Mouse (Mus musculus): Measurements from ENCODE around the gene Car15.

Car15 gene

GRCm38 (mm10) chr16:17833321-17833680 is 4.9 kb downstream of the Car15 start:
- DNase-seq (ENCODE audit: low spot score), result peak; percentile 46

DNA sequence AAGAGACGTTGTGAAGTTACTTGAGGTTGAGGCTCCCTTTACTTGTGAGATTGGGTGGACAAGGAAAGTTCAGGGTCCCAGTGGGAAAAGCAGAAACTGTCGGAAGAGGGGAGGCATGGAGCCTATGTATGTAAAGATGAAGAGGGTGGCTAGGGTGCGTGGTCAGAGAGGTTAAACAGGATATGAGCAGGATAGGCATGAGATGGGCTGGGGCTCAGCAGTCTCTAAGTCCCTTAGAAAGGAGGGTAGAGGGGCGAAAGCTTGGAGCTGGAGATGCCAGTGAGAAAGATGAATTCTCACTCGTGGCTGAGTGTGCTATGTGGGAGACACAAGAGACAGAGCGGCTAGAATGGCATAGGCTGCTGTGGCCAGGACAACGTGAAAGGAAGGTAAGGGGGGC is 5.3 kb downstream of the Car15 start, which contains the start of gene B830017H08Rik:
B830017H08Rik (plus strand) TSS at position 301 of the 400 bp plus-strand sequence.
- DNase-seq (ENCODE audit: low spot score), result no peak

DNA sequence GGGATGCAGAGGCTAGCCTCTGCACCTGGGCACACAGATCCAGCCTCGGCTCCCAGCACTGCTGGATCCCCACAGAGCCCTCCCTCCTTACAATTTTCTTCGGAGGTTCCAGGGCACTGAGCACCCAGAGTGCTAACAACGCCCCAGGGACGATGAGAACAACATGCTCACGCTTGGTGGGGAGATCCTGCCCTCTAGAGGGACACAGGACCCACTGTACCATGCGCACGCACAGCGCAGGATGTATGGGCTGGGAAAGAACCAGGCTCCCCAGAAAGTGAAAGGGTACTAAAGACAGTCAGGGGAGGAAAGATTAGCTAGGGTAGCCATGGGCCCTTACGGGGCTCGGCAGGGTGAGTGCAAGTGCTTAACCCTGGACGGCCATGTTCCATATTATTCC is 6.4 kb downstream of the Car15 start:
- DNase-seq (ENCODE audit: low spot score), result no peak

DNA sequence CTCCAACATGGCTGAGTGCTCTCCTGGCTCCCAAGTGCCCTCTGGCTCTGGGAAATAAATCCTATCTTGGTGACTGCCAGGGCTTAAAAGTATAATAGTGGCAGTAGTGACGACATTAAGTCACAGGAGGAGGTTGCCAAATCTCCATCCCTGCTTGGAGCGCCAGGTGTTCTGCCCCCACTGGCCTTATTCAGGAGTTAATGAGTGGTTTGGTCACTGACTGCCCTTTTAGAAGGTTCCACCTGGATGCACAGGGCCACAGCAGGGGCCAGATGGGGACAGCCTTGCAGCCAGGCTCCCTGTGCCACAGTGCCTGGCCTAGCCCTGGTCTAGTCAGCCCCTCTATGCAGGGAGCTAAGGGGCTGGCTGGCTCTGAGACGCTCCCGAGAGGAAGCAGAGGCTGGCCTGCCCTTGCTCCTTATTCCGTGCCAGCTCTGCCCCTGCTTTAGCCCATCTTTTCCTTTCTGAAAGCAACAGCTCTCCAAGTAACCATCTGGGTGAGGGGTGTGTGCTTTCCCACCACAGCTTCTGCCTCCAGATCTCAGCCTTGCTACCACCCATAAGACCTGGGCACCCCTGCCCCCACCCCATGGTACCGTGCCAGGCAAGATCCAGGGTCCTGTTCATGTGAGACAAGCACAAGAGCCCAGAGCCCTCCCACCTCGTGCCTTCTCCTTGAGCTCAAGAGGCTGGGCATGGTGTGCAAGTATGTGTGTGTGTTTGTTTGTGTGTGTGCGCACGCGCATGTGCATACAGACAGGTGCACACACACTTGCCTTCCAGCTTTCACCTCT is 7.6 kb downstream of the Car15 start:
- no peak for DNase-seq (ENCODE audit: low spot score)

- no peak for DNase-seq (ENCODE audit: low spot score)
Measured at GRCm38 (mm10) chr16:17828867-17829266, 9.3 kb downstream of the Car15 start.

GRCm38 (mm10) chr16:17828229-17828628 is 9.9 kb downstream of the Car15 start:
- DNase-seq (ENCODE audit: low spot score), result no peak

- no peak for DNase-seq (ENCODE audit: low spot score)
Measured at GRCm38 (mm10) chr16:17826500-17826899, 11.7 kb downstream of the Car15 start.

- no peak for DNase-seq (ENCODE audit: low spot score)
Measured at GRCm38 (mm10) chr16:17816528-17816927, 21.6 kb downstream of the Car15 start.

GRCm38 (mm10) chr16:17815411-17816402 is 22.5 kb downstream of the Car15 start:
- peak; percentile 80 for DNase-seq (ENCODE audit: low spot score)

- no peak for DNase-seq (ENCODE audit: low spot score)
Measured at GRCm38 (mm10) chr16:17813173-17813572, 25.0 kb downstream of the Car15 start.

GRCm38 (mm10) chr16:17812120-17812519 is 26.0 kb downstream of the Car15 start:
- DNase-seq (ENCODE audit: low spot score), result no peak

GRCm38 (mm10) chr16:17809711-17810110 is 28.5 kb downstream of the Car15 start:
- DNase-seq (ENCODE audit: low spot score), result no peak

GRCm38 (mm10) chr16:17809125-17809524 is 29.0 kb downstream of the Car15 start:
- no peak for DNase-seq (ENCODE audit: low spot score)

DNA sequence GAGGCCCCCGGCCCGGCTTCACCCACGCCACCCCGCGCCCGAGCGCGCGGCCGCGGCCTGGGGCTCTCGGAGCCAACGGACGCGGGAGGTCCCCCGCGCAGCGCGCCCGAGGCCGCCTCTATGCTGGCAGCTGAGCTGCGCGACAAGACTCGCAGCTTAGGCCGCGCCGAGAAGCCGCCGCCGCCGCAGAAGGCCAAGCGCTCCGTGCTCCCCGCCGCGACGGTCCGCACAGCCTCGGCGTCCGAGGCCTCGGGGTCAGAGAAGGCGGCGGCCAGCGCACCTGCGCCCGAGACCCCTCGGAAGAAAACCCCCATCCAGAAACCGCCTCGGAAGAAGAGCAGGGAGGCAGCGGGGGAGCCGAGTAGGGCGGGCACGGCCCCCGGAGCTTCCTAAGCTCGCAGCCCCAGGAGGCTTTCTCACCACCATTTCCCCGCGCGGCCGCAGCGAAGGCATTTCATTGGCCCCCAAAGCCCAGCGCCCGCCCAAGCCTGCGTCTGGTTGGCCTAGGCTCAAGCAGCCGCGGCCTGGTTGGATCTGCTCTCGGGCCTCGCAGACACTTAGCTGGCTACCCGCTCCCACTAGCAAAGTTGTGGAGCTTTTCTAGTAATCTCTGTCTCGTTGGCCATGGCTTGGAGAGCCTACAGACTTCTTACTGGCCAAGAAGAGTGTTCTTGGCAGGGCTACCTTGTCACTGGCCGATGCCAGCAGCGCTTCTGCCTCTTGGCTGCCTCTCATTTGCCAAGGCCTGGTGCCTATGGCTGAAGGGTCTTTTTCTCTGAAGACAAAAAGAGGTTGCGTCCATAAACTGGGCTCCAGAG is 30.8 kb downstream of the Car15 start:
- peak; percentile 89 for DNase-seq (ENCODE audit: low spot score)

GRCm38 (mm10) chr16:17806581-17807191 is 31.5 kb downstream of the Car15 start:
- no peak for DNase-seq (ENCODE audit: low spot score)

- DNase-seq (ENCODE audit: low spot score), result no peak
Measured at GRCm38 (mm10) chr16:17804982-17805381, 33.2 kb downstream of the Car15 start.

- no peak for DNase-seq (ENCODE audit: low spot score)
Measured at GRCm38 (mm10) chr16:17804449-17804912, 33.7 kb downstream of the Car15 start.

- DNase-seq (ENCODE audit: low spot score), result no peak
Measured at GRCm38 (mm10) chr16:17803675-17804448, 34.3 kb downstream of the Car15 start.

- no peak for DNase-seq (ENCODE audit: low spot score)
Measured at GRCm38 (mm10) chr16:17802839-17803674, 35.1 kb downstream of the Car15 start.

GRCm38 (mm10) chr16:17802456-17802838 is 35.7 kb downstream of the Car15 start:
- DNase-seq (ENCODE audit: low spot score), result no peak

Measured in testis, postnatal 14 days (tissue).